Mouse (Mus musculus) liver, embryonic 16.5 days (tissue): Measurements from ENCODE around the gene Wbp1. TPM values are rescaled to one million over a fixed set of nuclear protein-coding genes. Genes with fewer than 3 reads are reported as not detected.

Experiments
- ATAC-seq: fragments of 200-750 bp; cut with Nextera tagmentation; 2 replicates; pipeline ENCODE4 v1.8.0; 2017; ENCODE audit warnings: low read depth, mild to moderate bottlenecking, moderate number of reproducible peaks, moderate library complexity
- H3K27ac ChIP-seq: fragments of 300-500 bp; sonication (generic); 2 replicates; pipeline ENCODE4 v1.5.1; 2014; ENCODE audit warnings: mild to moderate bottlenecking, low read length
- H3K27me3 ChIP-seq: fragments of 300-500 bp; sonication (generic); 2 replicates; pipeline ENCODE4 v1.6.1; 2014; ENCODE audit warnings: low read depth, low read length, mixed read lengths; ENCODE audit not compliant: control insufficient read depth, insufficient read depth
- H3K36me3 ChIP-seq: fragments of 300-500 bp; sonication (generic); 2 replicates; pipeline ENCODE4 v1.6.1; 2014; ENCODE audit warnings: mild to moderate bottlenecking; ENCODE audit not compliant: control insufficient read depth, insufficient read depth
- H3K4me1 ChIP-seq: fragments of 300-500 bp; sonication (generic); 2 replicates; pipeline ENCODE4 v1.6.1; 2014; ENCODE audit warnings: low read depth, low read length, mixed read lengths; ENCODE audit not compliant: control insufficient read depth
- H3K4me2 ChIP-seq: fragments of 300-500 bp; sonication (generic); 2 replicates; pipeline ENCODE4 v1.6.1; 2014; ENCODE audit warnings: low read depth, low read length, mixed read lengths
- H3K4me3 ChIP-seq: fragments of 300-500 bp; sonication (generic); 2 replicates; pipeline ENCODE4 v1.5.1; 2014; ENCODE audit warnings: low read depth, mild to moderate bottlenecking, low read length
- H3K9ac ChIP-seq: fragments of 300-500 bp; sonication (generic); 2 replicates; pipeline ENCODE4 v1.6.1; 2014; ENCODE audit warnings: low read depth, low read length
- H3K9me3 ChIP-seq: fragments of 300-500 bp; sonication (generic); replicated peaks from 2 replicates; pipeline ENCODE4 v1.6.1; 2016; ENCODE audit warnings: low read length; ENCODE audit not compliant: control insufficient read depth
- whole genome bisulfite sequencing: fragments of 180-500 bp; shearing (Covaris S2); extraction: QIAGEN DNeasy Blood & Tissue Kit; methylation state at CpG from one replicate; pipeline ENCODE4 v1.1.7; 2014; ENCODE audit not compliant: insufficient replicate concordance; 5-methylcytosine and 5-hydroxymethylcytosine counted together
- polyA plus RNA-seq: library from polyadenylated mRNA; unstranded; fragments of >200 nt; fragmentation: Nextera tagmentation; extraction: Ambion mirVana; gene quantifications from 2 replicates; pipeline ENCODE4 v1.2.1, GENCODE M21; 2015

Gene Wbp1
- polyA plus RNA-seq, 1 experiment from 2014 or later: 28.3 TPM

DNA sequence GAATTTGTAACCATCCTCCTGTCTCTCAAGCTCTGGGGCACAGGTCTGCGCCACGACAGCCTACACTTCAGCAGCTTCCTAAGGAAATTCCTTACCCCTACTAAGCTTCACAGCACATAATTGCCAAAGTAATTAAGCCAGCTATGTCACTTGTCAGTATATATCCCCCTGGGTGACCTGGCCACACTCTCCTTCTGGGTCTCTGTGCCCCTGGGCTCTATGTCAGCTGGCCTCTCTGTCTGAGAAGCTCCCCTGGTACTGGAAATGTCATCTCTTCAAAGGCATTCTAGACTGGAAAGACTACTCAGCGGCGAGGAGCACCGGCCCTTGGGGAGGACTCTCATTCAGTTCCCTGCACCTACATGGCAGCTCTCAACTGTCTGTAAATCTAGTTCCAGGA, 1.6 kb upstream of the Wbp1 start:
- H3K36me3 ChIP-seq: peaks cover 5% of the 10 kb centered on the region; the same call in 1 of the 2 replicates
- no peak overlapping the region for H3K4me3 ChIP-seq
- H3K4me2 ChIP-seq: no peak overlapping the region
- no peak overlapping the region for H3K27ac ChIP-seq
- no peak overlapping the region for H3K9ac ChIP-seq
- no peaks in the 10 kb centered on the region for H3K9me3 ChIP-seq
- 87% methylated on average over 5 of the region's 5 CpGs for WGBS
- H3K27me3 ChIP-seq: no peaks in the 10 kb centered on the region
- H3K4me1 ChIP-seq: peaks cover 39% of the 10 kb centered on the region
- ATAC-seq: no peak

DNA sequence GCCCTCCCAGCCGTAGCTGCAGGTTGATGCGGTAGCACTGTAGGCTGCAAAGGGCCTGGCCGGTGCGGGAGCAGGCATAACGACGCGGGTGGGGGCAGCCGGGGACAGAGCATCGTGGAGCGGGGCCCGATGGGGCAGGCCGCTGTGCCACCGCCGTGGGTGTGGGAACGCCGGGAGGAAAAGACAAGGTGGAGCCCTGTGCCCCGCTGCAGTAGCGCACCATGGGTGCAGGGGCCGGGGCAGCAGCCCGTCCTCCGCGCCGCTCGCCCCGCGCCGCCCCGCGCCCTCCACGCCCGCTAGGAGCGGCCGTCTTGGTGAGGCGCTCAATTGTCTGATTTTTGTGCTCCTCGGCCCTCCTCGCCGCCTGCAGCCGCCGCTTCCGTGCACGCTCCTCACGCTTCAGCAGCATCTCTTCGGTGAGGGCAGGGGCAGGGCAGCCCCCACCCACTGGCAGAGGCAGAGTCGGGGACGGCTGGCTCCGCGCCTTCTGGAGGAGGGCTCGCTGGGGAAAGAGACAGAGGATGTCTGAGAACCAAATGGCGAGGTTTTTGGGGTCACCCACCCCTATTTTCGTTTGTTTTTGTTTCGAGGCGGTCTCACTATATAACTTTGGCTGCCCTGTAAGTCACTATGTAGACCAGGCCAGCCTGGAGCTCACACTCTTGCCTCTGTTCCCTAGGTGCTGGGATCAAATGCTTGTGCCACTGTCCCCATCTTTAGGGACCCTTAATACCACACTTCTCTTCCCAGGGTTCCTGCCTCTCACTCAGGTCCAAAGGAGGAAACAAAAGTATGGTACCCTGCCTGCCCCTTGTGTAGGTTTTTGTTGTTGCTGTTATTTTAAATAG, 728 bp upstream of the Wbp1 start:
- Histone ChIP-seq H3K4me1 (peaks cover 39% of the 10 kb centered on the region), H3K9ac (peak overlapping the region; percentile 91), H3K4me3 (peak overlapping the region; percentile 77), H3K9me3 (no peaks in the 10 kb centered on the region), H3K4me2 (peak overlapping the region; percentile 99), H3K36me3 (peaks cover 8% of the 10 kb centered on the region; the same call in 1 of the 2 replicates), H3K27me3 (no peaks in the 10 kb centered on the region), H3K27ac (peak overlapping the region; percentile 96)
- 3% methylated on average over 45 of the region's 52 CpGs for WGBS
- peak; percentile 31 for ATAC-seq

DNA sequence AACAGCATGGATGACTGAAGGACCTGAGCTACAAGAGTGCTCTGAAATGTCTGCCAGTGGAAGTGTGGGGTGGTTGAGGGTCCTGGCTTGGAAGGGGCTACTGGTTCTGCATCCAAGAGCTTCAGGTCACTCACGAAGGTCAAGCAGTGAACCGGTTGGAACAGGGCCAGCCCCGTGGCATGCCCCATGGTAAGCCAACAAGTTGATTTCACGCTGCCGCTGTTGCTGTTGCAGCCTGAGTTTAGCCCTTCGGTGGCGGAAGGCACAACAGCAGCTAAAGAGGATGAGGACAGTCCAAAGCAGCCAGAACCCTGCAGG, 1.7 kb downstream of the Wbp1 start:
- H3K36me3 ChIP-seq: peaks cover 8% of the 10 kb centered on the region; the same call in 1 of the 2 replicates
- H3K4me3 ChIP-seq: no peak overlapping the region
- no peaks in the 10 kb centered on the region for H3K27me3 ChIP-seq
- no peak overlapping the region for H3K27ac ChIP-seq
- H3K4me2 ChIP-seq: no peak overlapping the region
- no peak overlapping the region for H3K9ac ChIP-seq
- H3K9me3 ChIP-seq: no peaks in the 10 kb centered on the region
- ATAC-seq: no peak
- H3K4me1 ChIP-seq: peaks cover 49% of the 10 kb centered on the region
- WGBS: 84% methylated on average over 7 of the region's 7 CpGs

DNA sequence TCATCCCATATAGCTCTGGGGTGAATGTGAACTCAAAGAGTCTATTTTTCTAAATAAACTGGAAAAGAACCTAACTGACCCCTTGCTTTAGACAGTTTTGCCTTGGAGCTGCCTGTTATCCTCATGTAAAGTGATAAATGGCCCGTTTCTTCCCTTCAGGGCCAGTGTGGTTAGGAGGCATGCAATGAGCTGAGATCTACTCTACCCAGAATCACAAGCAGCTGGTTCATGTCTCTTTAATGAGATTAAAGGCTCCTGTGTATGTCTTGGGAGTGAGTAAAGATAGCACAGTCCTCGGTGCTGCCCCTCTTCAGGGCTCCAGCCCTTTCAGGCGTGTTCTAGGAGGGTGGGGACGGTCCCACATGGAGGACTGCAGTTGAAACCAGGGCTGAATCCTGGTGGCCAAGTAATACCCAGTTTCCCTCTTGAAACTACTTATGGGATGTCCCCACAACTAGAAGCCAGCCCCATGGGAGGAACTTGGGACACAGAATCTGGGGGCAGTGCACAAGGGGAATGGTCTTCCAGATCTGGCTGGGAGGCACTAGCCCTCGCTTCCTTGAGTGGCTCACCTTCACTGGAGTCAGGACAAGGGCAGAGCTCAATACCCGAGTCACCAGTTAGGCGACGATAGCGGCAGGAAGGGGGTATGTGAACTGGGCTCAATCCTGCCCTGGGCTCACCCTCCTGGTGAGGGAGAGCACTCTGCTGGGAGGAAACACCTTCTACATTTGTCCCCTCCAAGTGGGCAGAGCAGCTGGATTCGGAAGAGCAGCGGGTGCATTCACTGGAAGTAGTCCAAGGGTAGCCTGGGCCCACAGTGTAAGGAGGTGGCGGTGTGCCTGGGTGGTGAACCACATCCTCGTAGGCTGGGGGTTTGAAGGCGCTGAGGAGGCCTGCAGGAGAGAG, 2.3 kb downstream of the Wbp1 start:
- ATAC-seq: no peak
- peaks cover 8% of the 10 kb centered on the region; the same call in 1 of the 2 replicates for H3K36me3 ChIP-seq
- H3K4me2 ChIP-seq: no peak overlapping the region
- no peaks in the 10 kb centered on the region for H3K27me3 ChIP-seq
- no peak overlapping the region for H3K9ac ChIP-seq
- 63% methylated on average over 14 of the region's 14 CpGs for WGBS
- no peak overlapping the region for H3K27ac ChIP-seq
- H3K4me3 ChIP-seq: no peak overlapping the region
- H3K9me3 ChIP-seq: no peaks in the 10 kb centered on the region
- H3K4me1 ChIP-seq: peaks cover 51% of the 10 kb centered on the region

GRCm38 (mm10) chr6:83118369-83118768, 3.0 kb downstream of the Wbp1 start:
- H3K4me2 ChIP-seq: no peak overlapping the region
- H3K27me3 ChIP-seq: no peaks in the 10 kb centered on the region
- no peak for ATAC-seq
- H3K9me3 ChIP-seq: no peaks in the 10 kb centered on the region
- H3K4me1 ChIP-seq: peaks cover 49% of the 10 kb centered on the region
- no peak overlapping the region for H3K9ac ChIP-seq
- 82% methylated on average over 11 of the region's 11 CpGs for WGBS
- H3K36me3 ChIP-seq: peaks cover 8% of the 10 kb centered on the region; the same call in 1 of the 2 replicates
- no peak overlapping the region for H3K27ac ChIP-seq
- H3K4me3 ChIP-seq: no peak overlapping the region

- 84% methylated on average over 13 of the region's 13 CpGs for WGBS
- Histone ChIP-seq H3K36me3 (peaks cover 8% of the 10 kb centered on the region; the same call in 1 of the 2 replicates), H3K9ac (no peak overlapping the region), H3K4me1 (peaks cover 46% of the 10 kb centered on the region), H3K4me2 (no peak overlapping the region), H3K27ac (no peak overlapping the region), H3K4me3 (no peak overlapping the region), H3K27me3 (no peaks in the 10 kb centered on the region), H3K9me3 (no peaks in the 10 kb centered on the region)
- ATAC-seq: no peak
Observed at GRCm38 (mm10) chr6:83117616-83118015, 3.7 kb downstream of the Wbp1 start.

GRCm38 (mm10) chr6:83117165-83117438, 4.3 kb downstream of the Wbp1 start:
- no peaks in the 10 kb centered on the region for H3K9me3 ChIP-seq
- no peaks in the 10 kb centered on the region for H3K27me3 ChIP-seq
- peaks cover 40% of the 10 kb centered on the region for H3K4me1 ChIP-seq
- peaks cover 8% of the 10 kb centered on the region; the same call in 1 of the 2 replicates for H3K36me3 ChIP-seq
- WGBS: 75% methylated on average over 4 of the region's 4 CpGs
- H3K9ac ChIP-seq: no peak overlapping the region
- H3K27ac ChIP-seq: no peak overlapping the region
- ATAC-seq: no peak
- no peak overlapping the region for H3K4me2 ChIP-seq
- no peak overlapping the region for H3K4me3 ChIP-seq

- Histone ChIP-seq H3K9me3 (no peaks in the 10 kb centered on the region), H3K36me3 (peaks cover 8% of the 10 kb centered on the region; the same call in 1 of the 2 replicates), H3K4me3 (peak overlapping the region; percentile 82), H3K27ac (peak overlapping the region; percentile 93; the same call in 1 of the 2 replicates), H3K4me2 (peak overlapping the region; percentile 99), H3K4me1 (peaks cover 41% of the 10 kb centered on the region), H3K27me3 (no peaks in the 10 kb centered on the region), H3K9ac (peak overlapping the region; percentile 86)
- 66% methylated on average over 11 of the region's 11 CpGs for WGBS
- ATAC-seq: no peak
Observed at GRCm38 (mm10) chr6:83116373-83117164, 4.8 kb downstream of the Wbp1 start.
